Mouse (Mus musculus) thymus, adult 18-20 months (tissue): Measurements from ENCODE around the gene Yipf7.

Experiments
- DNase-seq, 2 experiments: peaks; one replicate each; pipeline ENCODE4 v3.0.0; 2022; ENCODE audit warnings: mixed read lengths in 2 of 2

Gene Yipf7

DNA sequence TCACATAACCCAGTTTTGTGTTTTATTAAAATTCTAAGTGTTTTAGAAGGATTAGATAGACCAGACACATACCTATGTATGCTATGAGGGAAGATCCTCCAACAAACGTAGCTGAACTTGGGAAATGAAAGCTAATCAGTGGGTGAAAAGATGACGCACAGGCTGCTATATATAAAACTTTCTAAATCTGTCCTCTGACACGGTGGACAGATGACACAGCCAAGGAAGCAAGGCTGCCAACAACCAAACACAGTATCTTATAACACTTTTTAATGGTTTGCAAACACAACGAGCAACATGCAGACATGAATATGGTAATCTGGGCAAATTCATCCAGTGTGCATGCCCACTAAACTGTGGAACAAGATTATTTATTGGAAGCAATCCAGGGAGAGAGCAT, at the start of gene Yipf7:
Yipf7 (minus strand) TSS at position 160 of the 400 bp plus-strand sequence.
- no peak for DNase-seq

DNA sequence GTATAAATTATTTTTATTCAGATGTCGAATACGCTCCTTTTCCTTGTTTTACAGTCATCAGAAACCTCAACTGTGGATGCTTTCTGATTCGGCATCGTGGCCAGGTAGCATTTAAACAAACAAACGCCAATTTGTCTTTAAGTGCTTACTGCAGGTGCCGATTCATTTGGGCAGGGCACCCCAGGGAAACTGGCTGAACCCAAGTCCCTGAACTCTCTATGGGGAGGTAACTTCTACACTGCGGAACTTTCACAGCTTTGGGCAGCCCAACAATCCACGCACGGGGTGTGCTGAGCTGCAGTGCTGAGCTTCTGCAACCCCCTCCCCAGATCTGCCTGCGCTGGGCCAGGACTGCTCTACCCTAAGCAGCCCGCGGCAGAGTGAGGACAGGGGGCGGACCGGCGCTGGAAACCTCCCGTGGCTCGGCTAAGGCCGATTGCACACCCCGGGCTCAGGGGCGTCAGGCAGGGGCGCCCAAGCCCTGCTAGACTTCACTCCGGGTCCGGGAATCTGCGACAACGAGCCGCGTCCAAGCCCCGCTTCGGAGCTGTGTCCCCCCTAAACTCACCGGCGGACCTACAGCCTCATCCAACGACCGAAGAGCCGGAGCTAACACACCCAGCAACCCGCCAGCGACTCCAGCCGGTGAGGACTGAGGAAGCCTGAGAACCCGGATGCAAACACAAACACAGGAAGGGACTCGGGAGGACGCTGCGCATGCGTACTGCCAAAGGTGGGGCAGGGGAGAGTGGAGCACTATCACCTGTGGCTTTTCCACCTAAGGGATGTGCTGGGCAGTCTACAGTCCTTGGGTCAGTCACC, 49.4 kb upstream of the Yipf7 start, which contains the start of gene Gnpda2:
Gnpda2 (minus strand) TSS at position 701 of the 822 bp plus-strand sequence.
- DNase-seq = peak; percentile 75 to 81

DNA sequence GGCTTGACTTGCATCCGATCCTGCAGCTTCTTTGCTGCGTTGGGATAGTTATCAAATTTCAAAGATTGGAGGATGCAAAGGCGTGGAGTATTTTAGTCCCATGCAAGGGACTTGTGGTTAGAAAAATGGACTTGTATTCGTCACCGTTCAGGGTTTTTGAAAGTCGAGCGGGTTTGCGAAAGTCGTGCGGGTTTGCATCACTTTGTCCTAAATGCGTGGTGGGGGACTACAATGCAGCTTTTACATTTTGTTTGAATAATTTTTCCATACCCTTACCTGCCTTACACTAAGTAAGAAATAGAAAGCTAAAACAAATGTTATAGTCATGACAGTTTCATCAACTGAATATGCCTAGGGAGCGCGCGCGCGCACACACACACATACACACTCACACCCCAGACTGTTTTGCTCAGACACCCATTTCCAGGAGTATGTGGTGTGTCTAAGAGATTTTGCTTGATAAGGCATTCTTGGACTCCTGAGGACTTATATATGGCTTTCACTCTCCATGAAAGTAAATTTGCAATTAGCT, 15.0 kb upstream of the Yipf7 start:
- DNase-seq = no peak

DNA sequence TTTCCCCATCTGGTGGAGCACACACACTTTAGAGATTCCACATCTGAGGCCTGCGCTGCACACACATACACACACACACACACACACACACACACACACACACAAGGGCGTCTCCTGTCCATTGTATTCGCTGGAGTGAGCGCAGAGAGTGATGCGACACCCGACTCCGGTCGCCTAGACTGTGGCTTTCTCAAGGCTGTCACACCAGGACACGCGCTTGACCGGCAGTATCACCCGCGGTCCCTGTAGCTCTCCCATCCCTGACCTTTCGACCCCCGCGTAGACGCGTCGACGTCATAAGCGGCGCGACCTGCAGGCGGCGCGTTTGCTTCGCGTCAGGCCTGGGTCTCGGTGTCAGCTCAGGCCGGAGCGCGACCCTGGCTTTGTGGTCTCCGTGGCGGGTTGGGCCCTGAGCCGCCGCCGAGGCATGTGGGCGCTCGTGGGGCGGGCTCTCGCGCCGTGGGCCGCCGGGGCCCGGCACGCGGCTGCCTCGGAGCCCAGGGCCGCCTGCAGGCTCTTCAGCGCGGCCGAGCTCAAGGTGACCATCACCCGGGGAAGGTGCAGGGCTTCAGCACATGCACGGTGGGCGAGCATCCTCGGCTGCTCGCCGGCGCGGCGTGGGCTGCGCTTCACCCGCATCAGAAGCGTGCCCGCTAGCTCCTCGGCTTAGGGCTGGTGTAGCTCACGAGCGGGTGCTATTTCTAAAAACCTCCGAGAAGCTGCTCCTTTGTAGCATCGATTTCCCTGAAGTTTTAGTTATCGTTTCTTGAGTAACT, 14.4 kb upstream of the Yipf7 start, which contains the start of gene Guf1:
Guf1 (plus strand) TSS at position 296 of the 776 bp plus-strand sequence.
- DNase-seq = peak; percentile 84 to 88

DNA sequence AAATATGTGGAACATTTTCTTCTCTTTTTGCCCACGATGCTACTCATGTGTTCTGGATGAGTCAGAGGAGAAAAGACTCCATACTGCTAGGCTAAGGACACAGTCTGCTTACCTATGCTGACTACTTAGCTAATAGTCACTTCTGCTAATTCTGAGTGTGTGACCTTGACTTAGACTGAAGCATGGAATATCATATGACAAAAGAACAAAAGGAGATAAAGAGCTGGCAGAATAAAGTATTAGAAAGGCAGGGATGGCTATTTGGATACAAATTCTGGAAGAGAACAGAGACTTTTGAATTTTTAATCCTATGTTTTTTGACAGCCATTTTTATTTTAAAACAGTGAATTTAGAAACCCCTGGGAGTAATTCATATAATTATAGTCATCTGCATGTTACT, 768 bp downstream of the Yipf7 start:
- no peak for DNase-seq

DNA sequence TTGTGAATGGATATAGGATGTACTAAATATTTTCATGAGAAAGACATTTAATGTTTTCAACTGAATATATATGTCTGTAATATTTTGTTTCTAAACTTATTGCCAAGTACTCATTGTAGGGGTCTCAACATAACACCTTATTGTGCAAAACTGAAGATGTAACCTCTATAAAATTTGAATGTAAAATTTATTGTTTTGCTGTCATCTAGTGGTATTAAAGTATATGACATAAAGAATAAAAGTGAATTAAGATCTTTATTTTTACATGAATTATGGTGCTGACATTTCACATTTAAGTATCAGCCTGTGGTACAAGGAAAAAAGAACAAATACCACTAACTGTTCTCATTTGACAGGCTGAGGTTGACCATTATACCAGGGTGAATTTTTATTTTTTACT, 18.5 kb downstream of the Yipf7 start:
- DNase-seq = no peak

DNA sequence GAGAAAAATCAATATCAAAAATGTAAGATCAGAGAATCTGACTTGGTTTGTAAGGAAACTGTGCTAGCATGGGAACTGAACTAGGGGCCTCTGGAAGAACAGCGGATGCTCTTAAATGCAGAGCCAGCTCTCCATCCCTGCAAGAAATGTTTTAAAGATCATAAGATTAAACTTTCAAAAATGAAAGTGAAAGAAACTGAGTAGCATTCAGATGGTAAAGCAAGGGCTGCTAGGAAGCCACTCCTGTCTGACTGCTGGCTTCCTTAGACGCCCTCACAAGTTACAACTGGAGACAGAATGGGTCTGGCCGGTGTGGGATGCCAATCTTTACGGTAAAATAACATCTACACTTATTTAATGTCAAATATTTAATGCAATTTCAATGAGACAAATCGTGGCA, 20.4 kb downstream of the Yipf7 start:
- no peak for DNase-seq

DNA sequence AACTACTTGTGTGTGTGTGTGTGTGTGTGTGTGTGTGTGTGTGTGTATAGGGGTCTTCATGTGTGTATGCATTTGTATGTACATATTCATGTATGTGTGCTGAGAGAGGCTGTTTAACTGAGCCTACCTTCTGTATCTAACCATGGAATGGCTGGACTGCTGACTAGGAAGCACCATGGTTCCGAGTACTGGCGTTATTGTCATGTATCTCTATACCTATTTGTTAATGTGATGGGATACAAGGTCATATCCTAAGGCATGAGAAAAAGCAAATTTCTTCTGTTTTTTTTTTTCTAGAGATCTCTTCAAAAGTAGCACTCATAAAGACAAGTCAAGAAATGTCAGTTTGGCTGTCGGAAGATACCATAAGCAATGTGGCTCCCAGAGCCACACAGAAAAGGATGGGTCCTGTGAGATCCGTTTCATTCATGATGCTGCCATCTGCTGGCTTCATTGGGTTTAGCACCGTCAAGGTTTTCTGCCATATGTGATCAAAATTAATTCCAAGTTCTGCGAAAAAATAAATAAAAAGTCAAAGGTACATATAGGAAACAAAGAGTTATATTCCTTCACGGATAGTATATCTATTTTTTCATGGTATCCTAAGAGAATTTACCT, 21.7 kb downstream of the Yipf7 start:
- no peak for DNase-seq

DNA sequence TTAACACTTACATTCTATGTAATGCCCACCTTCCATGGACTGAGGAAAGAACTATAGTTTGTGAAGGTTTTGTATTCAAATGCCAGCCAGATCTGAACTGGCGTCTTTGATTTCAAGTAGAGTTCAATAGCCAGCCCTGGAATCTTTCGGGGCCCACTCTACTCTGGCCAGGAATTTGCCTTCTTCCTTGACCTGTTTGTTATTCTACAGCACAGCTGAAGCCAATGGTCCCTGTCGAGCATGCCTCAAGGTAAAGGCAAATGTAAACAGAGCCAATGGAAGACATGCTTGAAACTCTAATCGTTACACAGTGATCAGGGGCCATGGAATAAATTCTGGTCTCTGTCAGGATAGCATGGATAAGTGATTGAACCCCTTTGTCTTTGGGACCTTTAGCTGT, 30.2 kb downstream of the Yipf7 start:
- no peak for DNase-seq

DNA sequence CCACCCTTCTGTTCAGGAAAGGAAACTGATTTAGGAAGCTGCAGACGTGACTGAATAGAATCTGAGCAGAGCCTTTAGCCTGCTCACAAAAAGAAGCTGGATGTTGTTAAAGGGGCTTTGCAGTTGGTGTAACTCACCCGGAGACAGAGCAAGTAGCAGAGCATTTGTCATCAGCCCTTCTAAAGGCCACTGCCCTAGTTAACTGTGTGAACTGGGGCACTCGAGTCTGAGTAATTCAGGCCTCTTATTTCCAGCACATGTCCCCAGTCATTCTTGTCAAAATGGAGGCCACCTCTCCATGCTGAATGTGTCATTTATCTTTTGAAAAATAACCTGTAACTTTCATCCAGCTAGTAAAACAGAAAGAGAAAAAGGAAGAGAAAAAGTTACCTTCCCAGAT, 30.8 kb downstream of the Yipf7 start:
- DNase-seq = no peak

DNA sequence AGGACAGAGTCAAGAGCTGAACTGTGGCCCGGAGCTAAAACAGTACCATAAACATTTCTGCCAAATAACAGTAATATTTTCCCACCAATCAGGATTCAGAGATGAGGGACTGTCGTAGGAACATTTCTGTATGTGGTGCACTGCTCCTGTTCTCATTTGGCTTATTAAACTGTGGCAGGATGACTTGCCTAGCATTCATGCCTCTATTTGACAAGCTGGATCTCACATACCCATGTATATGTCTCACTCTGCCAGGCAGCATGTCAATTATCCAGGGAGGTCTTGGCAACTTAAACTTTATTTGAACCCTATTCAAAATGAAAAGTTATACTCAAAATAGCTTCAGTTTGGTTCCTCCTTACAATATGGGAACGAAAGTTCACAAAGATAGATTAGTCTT, 35.4 kb downstream of the Yipf7 start:
- no peak for DNase-seq

DNA sequence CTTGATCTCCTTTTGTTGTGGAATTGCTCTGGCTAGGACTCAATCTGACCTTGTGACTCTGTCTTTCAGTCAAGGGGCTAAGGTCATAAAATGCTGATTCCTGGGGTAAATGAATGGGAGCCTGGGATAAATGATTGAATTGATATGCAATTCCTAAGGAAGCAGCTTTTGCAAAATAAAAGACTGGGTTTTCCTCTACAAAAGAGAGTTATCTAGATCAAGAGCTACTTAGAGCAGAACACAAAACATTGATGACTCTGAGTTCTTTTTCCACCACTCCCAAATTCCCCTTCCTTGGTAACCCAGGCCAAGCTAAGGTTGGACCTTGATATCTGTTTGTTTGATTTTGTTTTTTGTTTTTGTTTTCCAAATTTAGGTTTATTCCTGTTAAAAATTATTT, 53.4 kb downstream of the Yipf7 start:
- no peak for DNase-seq

DNA sequence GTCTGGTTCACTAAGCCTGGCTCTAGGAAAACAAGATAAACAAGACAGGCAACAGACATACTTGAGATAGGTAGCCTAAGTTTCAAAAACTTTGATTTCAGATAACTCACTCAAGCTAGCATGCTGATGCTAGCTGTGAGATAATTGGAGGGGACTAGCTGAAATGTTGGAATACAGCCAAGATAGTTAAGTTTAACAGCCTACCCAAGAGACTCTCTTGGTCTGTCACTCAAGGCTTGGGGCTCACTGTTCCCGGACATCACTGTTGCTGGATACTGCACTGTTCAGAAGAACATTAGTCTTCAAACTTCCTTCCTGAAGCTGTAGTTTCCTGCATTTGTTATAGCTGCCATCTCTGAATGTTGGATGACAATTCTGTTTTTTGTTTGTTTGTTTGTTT, 74.9 kb downstream of the Yipf7 start:
- DNase-seq = no peak
